Mouse (Mus musculus): Measurements from ENCODE around the gene Jazf1. TPM values are rescaled to one million over a fixed set of nuclear protein-coding genes. Genes with fewer than 3 reads are reported as not detected.
A peak's percentile ranks its signal among the peaks of the same experiment; 100 is the strongest.

Gene Jazf1
- 7.3 and 8.1 TPM in 2 replicates for polyA plus RNA-seq (2012; rRNA removed)

GRCm38 (mm10) chr6:53067989-53068874, at the start of gene Jazf1:
Jazf1 (minus strand) TSS chr6:53068631.
- DNase-seq (ENCODE audit: low spot score), result peak; percentile 45

DNA sequence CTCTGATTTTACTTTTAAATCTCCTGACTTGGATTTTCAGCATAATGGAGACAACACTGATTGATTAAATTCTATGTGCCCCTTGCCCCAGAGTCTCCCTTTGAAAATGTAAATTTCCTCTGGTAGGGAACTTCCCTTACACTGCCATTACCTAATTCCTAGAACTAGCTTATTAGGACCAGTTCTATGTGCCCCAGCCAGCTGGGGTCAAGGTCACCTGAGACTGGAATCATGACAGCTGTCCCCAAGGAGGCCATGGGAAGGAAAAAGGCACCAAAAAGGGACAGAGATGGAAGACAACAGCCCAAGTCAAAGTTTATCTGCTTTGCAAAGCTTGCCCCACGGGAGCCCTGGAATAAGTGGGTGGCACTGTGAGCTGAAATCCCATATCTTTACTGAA, 49.4 kb upstream of the Jazf1 start:
- DNase-seq (ENCODE audit: low spot score), result no peak

DNA sequence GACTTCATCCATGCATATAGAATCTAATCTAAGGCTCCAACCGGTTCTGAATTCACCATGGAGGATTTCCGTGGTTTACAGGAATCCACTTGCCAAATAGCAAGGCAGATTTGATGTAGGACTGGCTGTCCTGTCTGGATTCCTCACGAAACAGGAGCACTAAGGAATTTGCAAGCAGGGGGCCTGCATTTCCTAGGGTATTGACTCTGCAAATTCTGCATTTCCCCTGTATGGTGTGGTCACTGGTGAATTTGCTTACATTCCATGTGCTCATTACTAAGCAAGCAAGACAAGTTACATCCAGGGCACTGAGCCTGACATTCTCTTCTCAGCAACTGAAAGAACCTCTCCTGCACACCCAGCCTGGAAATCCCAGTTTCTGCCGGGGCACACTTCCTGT, 18.4 kb upstream of the Jazf1 start:
- DNase-seq (ENCODE audit: low spot score), result no peak

DNA sequence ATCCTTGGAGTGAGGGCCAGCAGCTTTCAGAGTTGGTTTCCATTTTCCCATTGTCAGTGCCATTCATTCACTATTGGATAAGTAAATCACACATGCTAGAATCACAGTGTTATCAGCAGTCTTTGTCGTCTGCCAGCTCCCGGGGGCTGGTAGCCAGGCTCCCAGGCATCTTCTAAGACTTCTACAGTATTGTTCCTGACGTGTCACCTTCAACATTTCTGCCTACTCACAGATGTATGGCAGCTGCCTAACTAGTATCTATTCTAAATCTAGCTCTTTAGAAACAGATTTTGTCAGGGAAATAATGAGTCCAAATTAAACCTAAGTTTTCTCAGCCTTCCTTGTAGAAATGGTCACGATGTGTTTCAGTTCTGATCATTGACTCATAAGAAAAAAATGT, 12.8 kb upstream of the Jazf1 start:
- no peak for DNase-seq (ENCODE audit: low spot score)

DNA sequence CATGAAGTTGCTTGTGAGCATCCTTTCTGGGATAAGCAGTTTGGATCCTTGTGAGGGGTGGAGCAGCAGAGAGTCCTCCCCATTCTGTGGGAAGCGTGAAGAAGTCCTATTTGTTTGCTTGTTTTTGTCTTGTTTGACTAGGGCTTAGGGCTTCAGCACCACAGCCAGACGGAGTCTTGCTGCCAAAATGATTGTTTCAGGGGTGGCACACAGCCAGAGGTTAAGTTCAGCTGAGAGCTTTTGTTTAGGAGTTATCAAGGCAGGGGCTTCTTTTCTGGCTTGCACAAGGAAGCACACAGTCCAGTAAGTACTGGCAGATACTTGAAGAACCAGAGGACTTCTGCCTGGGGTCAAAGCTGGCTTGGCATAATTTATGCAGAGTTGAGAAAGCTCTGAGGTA, 10.2 kb upstream of the Jazf1 start:
- DNase-seq (ENCODE audit: low spot score), result no peak

- no peak for DNase-seq (ENCODE audit: low spot score)
Observed at GRCm38 (mm10) chr6:53071732-53072131, 3.3 kb upstream of the Jazf1 start.

GRCm38 (mm10) chr6:53069976-53070575, 1.6 kb upstream of the Jazf1 start:
- no peak for DNase-seq (ENCODE audit: low spot score)

DNA sequence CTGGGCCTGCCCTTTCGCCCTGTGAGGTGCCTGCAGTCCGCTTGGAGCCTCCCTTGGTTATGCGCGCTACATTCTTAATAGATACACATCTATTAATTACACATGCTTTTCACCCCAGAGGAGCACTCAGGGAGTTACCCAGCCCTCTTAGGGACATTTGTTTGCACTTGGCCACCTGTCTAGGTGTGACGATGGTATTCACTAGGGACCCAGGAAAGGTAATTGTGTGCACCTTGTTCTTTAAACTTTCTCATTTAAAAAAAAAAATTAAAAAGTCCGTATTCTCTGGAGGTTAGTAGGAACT, 396 bp upstream of the Jazf1 start:
- DNase-seq (ENCODE audit: low spot score), result no peak

GRCm38 (mm10) chr6:53067446-53067988, 914 bp downstream of the Jazf1 start:
- DNase-seq (ENCODE audit: low spot score), result peak; percentile 27

DNA sequence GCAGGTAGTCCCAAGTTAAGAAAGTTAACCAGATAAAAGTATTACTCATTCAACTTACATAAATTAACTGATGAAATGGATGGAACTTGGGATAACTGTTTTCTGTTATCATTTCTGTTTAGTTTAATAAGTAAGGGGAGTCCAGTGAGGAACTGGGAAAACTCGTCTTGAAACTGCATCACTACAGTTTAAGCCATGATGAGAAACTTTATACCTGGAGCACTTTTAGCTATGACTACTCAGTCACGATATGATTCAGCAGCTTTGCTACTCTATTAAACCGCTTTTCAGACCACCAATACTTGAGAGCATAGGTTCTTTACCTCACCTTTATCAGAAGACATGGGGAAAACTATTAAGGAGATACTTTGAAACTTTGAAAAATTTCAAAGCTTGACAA, 1.5 kb downstream of the Jazf1 start:
- no peak for DNase-seq (ENCODE audit: low spot score)

- no peak for DNase-seq (ENCODE audit: low spot score)
Observed at GRCm38 (mm10) chr6:53064070-53064469, 4.4 kb downstream of the Jazf1 start.

DNA sequence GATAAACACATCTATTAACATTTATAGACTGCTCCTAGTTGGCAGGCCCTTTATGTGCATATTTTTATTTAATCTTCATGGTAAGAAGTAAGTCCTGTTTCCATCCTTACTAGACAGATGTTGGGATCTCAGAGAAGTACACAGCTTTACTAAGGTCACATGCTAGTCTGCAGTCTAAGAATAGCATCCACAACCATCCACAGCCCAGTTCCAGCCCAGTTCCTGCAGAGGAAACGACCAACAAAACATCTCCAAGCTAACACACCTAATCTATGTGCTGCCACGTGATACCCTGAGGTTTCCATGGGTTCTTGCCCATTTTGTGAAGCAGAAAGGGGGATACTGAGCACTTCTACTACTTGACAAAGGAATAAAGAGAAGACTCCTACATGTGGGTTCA, 13.5 kb downstream of the Jazf1 start:
- no peak for DNase-seq (ENCODE audit: low spot score)

- no peak for DNase-seq (ENCODE audit: low spot score)
Observed at GRCm38 (mm10) chr6:53045501-53045900, 22.9 kb downstream of the Jazf1 start.

DNA sequence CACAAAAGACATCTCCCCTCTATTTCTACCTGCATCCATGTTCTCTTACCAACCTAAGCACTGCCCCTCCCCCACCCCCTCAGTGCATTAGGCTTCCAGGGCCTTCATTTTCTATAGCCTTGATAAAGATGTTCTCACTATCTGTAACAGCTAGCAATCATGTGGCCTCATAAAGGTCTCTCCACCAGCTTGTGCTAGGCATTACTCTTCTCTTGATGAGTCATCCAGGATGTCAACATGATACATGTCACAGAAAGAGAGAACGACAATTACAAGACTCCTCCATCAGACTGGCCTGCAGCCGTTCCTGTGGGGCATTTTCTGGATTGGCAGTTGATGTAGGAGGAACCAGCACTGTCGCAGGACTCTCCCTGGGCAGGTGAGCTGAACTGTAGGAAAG, 30.3 kb downstream of the Jazf1 start:
- DNase-seq (ENCODE audit: low spot score), result no peak

DNA sequence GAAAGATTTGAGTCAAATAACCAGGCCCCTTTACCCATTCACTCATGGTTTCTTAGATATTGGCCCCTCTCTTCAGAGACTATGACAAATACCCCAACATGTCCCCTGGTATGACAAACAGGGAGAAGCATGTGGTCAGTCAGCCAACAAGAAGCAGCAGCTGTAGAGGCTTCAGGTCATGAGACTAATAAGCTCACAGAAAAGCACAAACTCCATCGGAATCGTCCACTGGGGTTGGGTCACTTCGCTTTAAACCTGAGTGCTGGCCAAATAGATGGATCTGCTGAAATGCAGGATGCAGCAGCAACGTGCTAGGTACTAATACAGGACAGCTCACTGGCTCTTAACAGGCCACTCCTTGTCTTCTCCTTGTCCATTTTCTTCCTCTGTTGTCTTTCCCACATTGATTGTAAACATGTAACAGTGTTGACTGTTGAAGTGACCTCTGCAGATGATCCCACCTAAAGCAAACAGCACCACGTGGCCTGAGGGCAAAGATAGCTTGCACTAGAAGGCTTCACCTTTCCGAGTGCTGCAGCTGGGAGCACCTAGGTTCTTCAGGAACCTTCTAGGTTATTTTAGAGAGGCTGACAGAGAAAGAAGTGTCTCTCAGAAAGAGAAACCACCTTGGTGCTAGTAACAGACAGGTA, 33.9 kb downstream of the Jazf1 start:
- no peak for DNase-seq (ENCODE audit: low spot score)

- DNase-seq (ENCODE audit: low spot score), result no peak
Observed at GRCm38 (mm10) chr6:53032730-53033484, 35.5 kb downstream of the Jazf1 start.

DNA sequence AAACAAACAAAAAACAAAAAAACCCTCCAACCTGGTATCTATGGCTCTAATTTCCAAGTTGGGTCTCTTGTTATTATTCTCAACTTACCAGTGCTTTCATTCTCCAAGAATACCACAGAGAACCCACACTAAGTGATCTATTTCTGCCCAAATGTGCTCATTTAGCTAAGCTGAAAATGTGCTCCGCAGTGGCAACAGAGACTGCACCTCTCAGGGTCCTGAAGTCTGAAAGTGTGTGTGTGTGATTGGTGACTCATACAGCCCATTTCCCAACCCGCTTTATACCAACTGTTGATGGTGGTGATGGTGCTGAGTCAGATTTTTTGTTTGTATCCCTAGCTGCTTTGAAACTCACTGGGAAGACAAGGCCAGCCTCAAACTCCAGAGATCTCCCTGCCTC, 46.4 kb downstream of the Jazf1 start:
- no peak for DNase-seq (ENCODE audit: low spot score)

DNA sequence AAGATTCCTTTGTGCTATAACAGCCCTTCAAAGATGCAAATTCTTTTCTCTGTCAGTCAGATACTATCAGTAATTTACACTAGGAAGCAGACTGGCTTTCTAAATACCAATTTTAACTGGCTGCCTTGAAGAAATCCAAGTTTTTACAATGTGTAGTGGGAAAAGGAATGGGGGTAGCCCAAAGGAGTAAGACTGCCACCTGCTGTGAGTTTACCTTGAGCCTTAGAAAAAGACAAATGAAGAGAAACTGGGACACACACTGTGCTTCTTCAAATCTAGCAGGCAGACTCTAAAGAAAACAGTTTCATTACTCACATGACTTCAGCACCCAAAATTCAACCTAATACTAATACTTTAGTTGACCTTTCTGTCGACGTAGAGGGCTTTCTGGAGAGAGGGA, 47.4 kb downstream of the Jazf1 start:
- DNase-seq (ENCODE audit: low spot score), result no peak

- DNase-seq (ENCODE audit: low spot score), result no peak
Observed at GRCm38 (mm10) chr6:53017357-53018205, 50.9 kb downstream of the Jazf1 start.

DNA sequence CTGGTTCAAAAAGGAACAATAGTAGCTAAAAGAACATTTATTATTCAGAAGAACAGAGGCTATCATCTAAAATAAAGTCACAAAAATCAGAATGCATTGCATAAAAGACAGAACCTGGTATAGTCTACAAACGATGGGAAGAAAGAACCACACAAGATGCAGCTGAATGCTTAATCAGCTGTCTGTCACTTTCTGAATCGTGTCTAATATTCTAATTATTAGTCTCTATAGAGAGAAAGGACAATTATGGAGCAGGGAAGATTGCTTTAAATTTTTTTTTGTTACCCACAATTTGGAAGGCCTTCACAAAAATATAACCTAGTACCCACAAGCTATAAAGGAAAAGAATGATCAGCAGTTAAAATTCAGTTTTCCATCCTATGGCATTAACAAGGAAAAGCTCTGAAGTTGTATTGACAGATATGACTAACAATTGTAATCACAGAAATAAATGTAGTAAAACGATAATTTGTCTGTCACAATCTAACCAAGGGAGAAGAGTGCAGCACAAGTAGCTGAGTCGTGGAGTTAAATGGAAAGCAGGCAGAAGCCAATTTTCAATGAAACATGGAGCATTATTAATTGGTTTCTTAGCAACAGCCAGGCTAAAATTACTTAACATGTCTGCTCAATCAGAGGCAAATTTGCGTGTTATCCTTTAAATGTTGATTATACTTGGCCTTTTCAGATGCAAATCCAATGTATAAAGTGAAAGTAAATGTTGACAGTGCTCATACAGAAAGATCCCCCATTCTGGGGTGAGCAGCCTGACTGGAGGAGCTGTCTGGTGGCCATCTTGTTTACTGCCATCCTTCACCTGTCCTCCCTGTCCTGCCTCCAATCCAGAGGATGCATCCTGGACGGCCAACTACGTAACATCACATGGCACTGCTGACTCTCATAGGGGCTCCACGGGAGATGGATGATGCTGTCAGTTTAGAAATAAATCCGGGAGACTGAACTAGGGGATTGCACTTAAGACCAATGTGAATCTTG, 53.7 kb downstream of the Jazf1 start:
- no peak for DNase-seq (ENCODE audit: low spot score)
